Mouse (Mus musculus) myocyte (in vitro differentiated cells): ENCODE measurements around the gene Gsk3b. TPM values are rescaled to one million over a fixed set of nuclear protein-coding genes. Genes with fewer than 3 reads are reported as not detected.

Experiments used
- H3K27me3 ChIP-seq: one replicate; pipeline ENCODE4 v1.6.1; 2011; ENCODE audit not compliant: control insufficient read depth, insufficient read depth, insufficient read length
- H3K36me3 ChIP-seq: one replicate; pipeline ENCODE4 v1.6.1; 2011; ENCODE audit not compliant: control insufficient read depth, insufficient read depth
- H3K4me2 ChIP-seq: one replicate; pipeline ENCODE4 v1.6.1; 2011; ENCODE audit warnings: low read depth, control low read depth
- H3K4me3 ChIP-seq: one replicate; pipeline ENCODE4 v1.5.1; 2011; ENCODE audit warnings: mild to moderate bottlenecking, control low read depth, moderate library complexity
- H3K79me2 ChIP-seq: one replicate; pipeline ENCODE4 v1.6.1; 2011; ENCODE audit not compliant: control insufficient read depth, insufficient read depth
- H3ac ChIP-seq: one replicate; pipeline ENCODE4 v1.6.1; 2011; ENCODE audit not compliant: control insufficient read depth, insufficient read length
- CEBPB ChIP-seq: IDR thresholded peaks from 2 replicates; pipeline ENCODE4 v1.6.1; 2011; ENCODE audit warnings: mild to moderate bottlenecking, moderate library complexity; ENCODE audit not compliant: poor library complexity, insufficient read depth, severe bottlenecking
- E2F4 ChIP-seq: IDR thresholded peaks from one replicate; pipeline ENCODE4 v1.6.1; 2011; ENCODE audit warnings: mild to moderate bottlenecking, control low read depth, moderate library complexity; ENCODE audit not compliant: insufficient read depth
- MAX ChIP-seq: IDR thresholded peaks from one replicate; pipeline ENCODE4 v1.6.1; 2011; ENCODE audit warnings: low read depth, mild to moderate bottlenecking, control low read depth
- MYOD1 ChIP-seq, 3 experiments: IDR thresholded peaks; one replicate each; pipeline ENCODE4 v1.6.1; 2011; ENCODE audit warnings: control low read depth in 2 of 3, low read depth in 2 of 3, mild to moderate bottlenecking in 2 of 3, moderate library complexity in 1 of 3; ENCODE audit not compliant: insufficient read length in 2 of 3, control insufficient read depth in 1 of 3
- MYOG ChIP-seq, 3 experiments: IDR thresholded peaks; one replicate each; pipeline ENCODE4 v1.6.1; 2011; ENCODE audit warnings: control low read depth in 2 of 3, low read depth in 2 of 3, mild to moderate bottlenecking in 2 of 3; ENCODE audit not compliant: insufficient read length in 2 of 3, control insufficient read depth in 1 of 3, insufficient read depth in 1 of 3
- POLR2A ChIP-seq: IDR thresholded peaks from one replicate; pipeline ENCODE4 v1.6.1; 2011; ENCODE audit warnings: low read depth, mild to moderate bottlenecking, control low read depth, moderate library complexity; ENCODE audit not compliant: insufficient read length
- POLR2AphosphoS2 ChIP-seq: IDR thresholded peaks from one replicate; pipeline ENCODE4 v1.6.1; 2011; ENCODE audit warnings: low read depth, control low read depth; ENCODE audit not compliant: insufficient read length
- REST ChIP-seq: IDR thresholded peaks from one replicate; pipeline ENCODE4 v1.6.1; 2011; ENCODE audit warnings: mild to moderate bottlenecking, control low read depth, moderate library complexity; ENCODE audit not compliant: insufficient read depth, insufficient read length
- SRF ChIP-seq: IDR thresholded peaks from one replicate; pipeline ENCODE4 v1.6.1; 2011; ENCODE audit warnings: low read depth; ENCODE audit not compliant: control insufficient read depth, insufficient read length
- TCF12 ChIP-seq: IDR thresholded peaks from one replicate; pipeline ENCODE4 v1.6.1; 2011; ENCODE audit warnings: mild to moderate bottlenecking, control low read depth; ENCODE audit not compliant: poor library complexity, insufficient read depth, severe bottlenecking
- TCF3 ChIP-seq: IDR thresholded peaks from one replicate; pipeline ENCODE4 v1.6.1; 2011; ENCODE audit warnings: low read depth, control low read depth; ENCODE audit not compliant: insufficient read length
- USF1 ChIP-seq: IDR thresholded peaks from one replicate; pipeline ENCODE4 v1.6.1; 2011; ENCODE audit warnings: low read depth, mild to moderate bottlenecking, control low read depth, moderate library complexity
- polyA plus RNA-seq: library from polyadenylated mRNA; unstranded; fragments of >200 nt; fragmentation: generic; extraction: Trizol; gene quantifications from one replicate; pipeline ENCODE4 v1.2.1, GENCODE M21; 2012; ENCODE audit warnings: missing spikeins

Gene Gsk3b
- polyA plus RNA-seq, 1 experiment, result 18.7 TPM

- Histone ChIP-seq H3K27me3 (no peaks in the 10 kb centered on the region), H3K36me3 (no peaks in the 10 kb centered on the region), H3K4me2 (no peak overlapping the region), H3ac (no peak overlapping the region), H3K79me2 (peaks cover 100% of the 10 kb centered on the region), H3K4me3 (no peak overlapping the region)
- no peak for TF ChIP-seq MYOD1 (IDR thresholded peaks at IDR 0.05; ENCODE audit: control insufficient read depth in 1 of 3, insufficient read length in 2 of 3, low read depth in 2 of 3)
- TF ChIP-seq SRF, result no peak
- no peak for TF ChIP-seq MYOG (IDR thresholded peaks at IDR 0.05; ENCODE audit: control insufficient read depth in 1 of 3, insufficient read depth in 1 of 3, insufficient read length in 2 of 3, low read depth in 2 of 3)
- TF ChIP-seq TCF3, result no peak
- no peak for TF ChIP-seq POLR2AphosphoS2
- TF ChIP-seq USF1, result no peak
- TF ChIP-seq CEBPB, result no peak
- TF ChIP-seq POLR2A, result no peak
- TF ChIP-seq MAX, result no peak
- no peak for TF ChIP-seq E2F4
- no peak for TF ChIP-seq REST
- no peak for TF ChIP-seq TCF12
These were observed 73.2 kb downstream of the Gsk3b start for GRCm38 (mm10) chr16:38162019-38162418.

- TF ChIP-seq USF1, result no peak
- no peak for TF ChIP-seq MYOG (IDR thresholded peaks at IDR 0.05; ENCODE audit: control insufficient read depth in 1 of 3, insufficient read depth in 1 of 3, insufficient read length in 2 of 3, low read depth in 2 of 3)
- TF ChIP-seq POLR2A, result no peak
- no peak for TF ChIP-seq TCF3
- no peak for TF ChIP-seq SRF
- no peak for TF ChIP-seq MAX
- TF ChIP-seq TCF12, result no peak
- H3K79me2 ChIP-seq, result peaks cover 100% of the 10 kb centered on the region
- H3K4me2 ChIP-seq, result no peak overlapping the region
- H3ac ChIP-seq, result no peak overlapping the region
- no peaks in the 10 kb centered on the region for H3K36me3 ChIP-seq
- no peak overlapping the region for H3K4me3 ChIP-seq
- no peaks in the 10 kb centered on the region for H3K27me3 ChIP-seq
These were observed 76.2 kb downstream of the Gsk3b start for GRCm38 (mm10) chr16:38164811-38165591.

DNA sequence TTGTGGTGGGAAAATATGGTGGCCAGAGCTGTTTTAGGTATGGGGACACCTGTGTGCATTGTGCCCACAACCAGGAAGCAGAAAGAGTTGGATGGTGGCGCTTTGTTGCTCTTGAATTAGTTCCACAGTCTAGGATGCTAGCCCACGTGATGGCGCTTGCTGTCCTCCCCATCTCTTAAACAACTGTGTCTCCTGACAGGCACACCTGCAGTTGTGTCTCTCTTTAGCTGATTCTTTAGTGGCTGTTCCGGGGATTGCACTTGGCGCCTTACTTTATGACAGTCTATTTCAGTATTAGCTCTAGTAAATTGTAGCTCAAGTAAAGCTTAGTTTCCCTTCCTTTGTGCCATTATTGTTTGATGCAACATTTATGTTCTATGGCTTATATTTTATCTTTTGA, 80.2 kb downstream of the Gsk3b start:
- H3K79me2 ChIP-seq, result peaks cover 84% of the 10 kb centered on the region
- no peak overlapping the region for H3ac ChIP-seq
- peaks cover 14% of the 10 kb centered on the region for H3K36me3 ChIP-seq
- TF ChIP-seq POLR2A (no peak), REST (no peak), CEBPB (no peak), MYOG (IDR thresholded peaks at IDR 0.05; ENCODE audit: control insufficient read depth in 1 of 3, insufficient read depth in 1 of 3, insufficient read length in 2 of 3, low read depth in 2 of 3) (no peak), MYOD1 (IDR thresholded peaks at IDR 0.05; ENCODE audit: control insufficient read depth in 1 of 3, insufficient read length in 2 of 3, low read depth in 2 of 3) (no peak), TCF3 (no peak), POLR2AphosphoS2 (no peak), E2F4 (no peak), MAX (no peak), TCF12 (no peak), SRF (no peak), USF1 (no peak)
- no peak overlapping the region for H3K4me2 ChIP-seq
- H3K27me3 ChIP-seq, result no peaks in the 10 kb centered on the region
- H3K4me3 ChIP-seq, result no peak overlapping the region

GRCm38 (mm10) chr16:38179150-38179549, 90.3 kb downstream of the Gsk3b start:
- Histone ChIP-seq H3K36me3 (peaks cover 6% of the 10 kb centered on the region), H3ac (no peak overlapping the region), H3K27me3 (no peaks in the 10 kb centered on the region), H3K4me2 (no peak overlapping the region), H3K4me3 (no peak overlapping the region), H3K79me2 (peaks cover 96% of the 10 kb centered on the region)
- TF ChIP-seq REST (no peak), USF1 (no peak), E2F4 (no peak), MYOD1 (IDR thresholded peaks at IDR 0.05; ENCODE audit: control insufficient read depth in 1 of 3, insufficient read length in 2 of 3, low read depth in 2 of 3) (no peak), SRF (no peak), TCF3 (no peak), CEBPB (no peak), TCF12 (no peak), POLR2A (no peak), MAX (no peak), MYOG (IDR thresholded peaks at IDR 0.05; ENCODE audit: control insufficient read depth in 1 of 3, insufficient read depth in 1 of 3, insufficient read length in 2 of 3, low read depth in 2 of 3) (no peak), POLR2AphosphoS2 (no peak)

DNA sequence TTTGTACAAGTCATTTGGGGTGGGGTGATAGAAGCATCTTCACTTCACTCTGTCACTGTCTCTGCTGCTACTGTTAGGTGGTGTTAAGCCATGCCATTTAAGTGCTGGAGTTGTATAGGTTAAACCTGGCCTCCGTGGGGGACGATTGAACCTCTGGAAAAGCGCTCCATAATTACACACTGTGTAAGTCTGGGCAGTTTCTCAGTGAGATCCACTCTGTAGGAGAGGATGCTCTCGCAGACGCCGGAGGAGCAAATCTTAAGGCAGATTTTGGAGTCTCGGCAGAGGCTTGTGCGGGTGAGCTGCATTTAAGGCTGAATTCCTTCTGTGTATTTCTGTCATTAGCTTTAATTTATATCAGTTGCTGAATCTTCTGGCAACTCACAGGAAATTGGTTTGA, 92.6 kb downstream of the Gsk3b start:
- peaks cover 82% of the 10 kb centered on the region for H3K79me2 ChIP-seq
- H3K4me2 ChIP-seq, result no peak overlapping the region
- no peaks in the 10 kb centered on the region for H3K27me3 ChIP-seq
- H3K4me3 ChIP-seq, result no peak overlapping the region
- H3K36me3 ChIP-seq, result peaks cover 17% of the 10 kb centered on the region
- TF ChIP-seq POLR2AphosphoS2, result no peak
- no peak for TF ChIP-seq TCF3
- no peak for TF ChIP-seq REST
- no peak for TF ChIP-seq MYOG (IDR thresholded peaks at IDR 0.05; ENCODE audit: control insufficient read depth in 1 of 3, insufficient read depth in 1 of 3, insufficient read length in 2 of 3, low read depth in 2 of 3)
- TF ChIP-seq MYOD1 (IDR thresholded peaks at IDR 0.05; ENCODE audit: control insufficient read depth in 1 of 3, insufficient read length in 2 of 3, low read depth in 2 of 3), result no peak
- TF ChIP-seq POLR2A, result no peak
- no peak for TF ChIP-seq CEBPB
- no peak for TF ChIP-seq MAX
- TF ChIP-seq USF1, result no peak
- TF ChIP-seq SRF, result no peak
- no peak for TF ChIP-seq E2F4
- no peak for TF ChIP-seq TCF12
- H3ac ChIP-seq, result no peak overlapping the region
